Mouse (Mus musculus) urinary bladder, adult 2 months (tissue): ENCODE data around the gene Fbxo40. TPM values are rescaled to one million over a fixed set of nuclear protein-coding genes. Genes with fewer than 3 reads are reported as not detected.

ENCODE experiments used
- DNase-seq: peaks from one replicate; pipeline ENCODE4 v3.0.0; 2022; ENCODE audit warnings: low spot score
- polyA plus RNA-seq: library from polyadenylated mRNA; depleted of rRNA; stranded (reverse); fragments of >200 nt; gene quantifications from 2 replicates; pipeline ENCODE4 v1.2.3, GENCODE M21; 2012

Fbxo40 gene
- polyA plus RNA-seq, 1 experiment: 0.01 TPM

- no peak for DNase-seq
These were observed 43.7 kb downstream of the Fbxo40 start for GRCm38 (mm10) chr16:36946459-36947159.

GRCm38 (mm10) chr16:36944895-36945424, 45.3 kb downstream of the Fbxo40 start:
- no peak for DNase-seq

- DNase-seq: no peak
These were observed 46.7 kb downstream of the Fbxo40 start for GRCm38 (mm10) chr16:36943591-36943990.

GRCm38 (mm10) chr16:36941895-36942294, 48.4 kb downstream of the Fbxo40 start:
- DNase-seq: no peak

GRCm38 (mm10) chr16:36941137-36941727, 49.0 kb downstream of the Fbxo40 start:
- no peak for DNase-seq

GRCm38 (mm10) chr16:36935814-36936213, 54.5 kb downstream of the Fbxo40 start:
- no peak for DNase-seq

GRCm38 (mm10) chr16:36934841-36935620, 55.2 kb downstream of the Fbxo40 start, which contains the start of gene Hcls1:
Gene Hcls1 (plus strand): TSS chr16:36934983.
- no peak for DNase-seq

GRCm38 (mm10) chr16:36934131-36934840, 56.0 kb downstream of the Fbxo40 start:
- DNase-seq: no peak

GRCm38 (mm10) chr16:36932546-36932945, 57.7 kb downstream of the Fbxo40 start:
- DNase-seq: no peak

GRCm38 (mm10) chr16:36931976-36932375, 58.3 kb downstream of the Fbxo40 start:
- no peak for DNase-seq

GRCm38 (mm10) chr16:36931381-36931780, 58.9 kb downstream of the Fbxo40 start:
- DNase-seq: no peak

GRCm38 (mm10) chr16:36930231-36931136, 59.8 kb downstream of the Fbxo40 start:
- DNase-seq: no peak

- DNase-seq: no peak
These were observed 61.1 kb downstream of the Fbxo40 start for GRCm38 (mm10) chr16:36929216-36929615.

- DNase-seq: no peak
These were observed 62.2 kb downstream of the Fbxo40 start for GRCm38 (mm10) chr16:36928106-36928500.

- no peak for DNase-seq
These were observed 62.7 kb downstream of the Fbxo40 start for GRCm38 (mm10) chr16:36927495-36928105.

GRCm38 (mm10) chr16:36926514-36927447, 63.5 kb downstream of the Fbxo40 start:
- no peak for DNase-seq

- no peak for DNase-seq
These were observed 64.5 kb downstream of the Fbxo40 start for GRCm38 (mm10) chr16:36925797-36926196.

- DNase-seq: no peak
These were observed 64.9 kb downstream of the Fbxo40 start for GRCm38 (mm10) chr16:36925351-36925750.

- no peak for DNase-seq
These were observed 66.0 kb downstream of the Fbxo40 start for GRCm38 (mm10) chr16:36924312-36924711.
